Mouse (Mus musculus): ENCODE data around the gene Rtn1. TPM values are rescaled to one million over a fixed set of nuclear protein-coding genes. Genes with fewer than 3 reads are reported as not detected.

Gene Rtn1
- polyA plus RNA-seq, 1 experiment from 2014 or later = 659 TPM

GRCm38 (mm10) chr12:72179561-72179960 lies 229.3 kb downstream of the Rtn1 start:
- no peak overlapping the region for H3K4me2 ChIP-seq (replicated peaks)
- H3K27ac ChIP-seq (replicated peaks) = no peak overlapping the region
- 77% methylated on average over 4 of the region's 4 CpGs for WGBS
- ATAC-seq (ENCODE audit: low FRiP score, low read depth) = no peak
- no peak overlapping the region for H3K9ac ChIP-seq (replicated peaks)
- no peaks in the 10 kb centered on the region for H3K27me3 ChIP-seq
- H3K9me3 ChIP-seq = no peaks in the 10 kb centered on the region
- H3K4me1 ChIP-seq = no peaks in the 10 kb centered on the region
- H3K4me3 ChIP-seq = no peak overlapping the region
- no peaks in the 10 kb centered on the region for H3K36me3 ChIP-seq

- no peak for ATAC-seq (ENCODE audit: low FRiP score, low read depth)
- Histone ChIP-seq H3K4me1 (no peaks in the 10 kb centered on the region), H3K4me3 (no peak overlapping the region), H3K27ac (replicated peaks) (no peak overlapping the region), H3K4me2 (replicated peaks) (no peak overlapping the region), H3K36me3 (no peaks in the 10 kb centered on the region), H3K9me3 (no peaks in the 10 kb centered on the region), H3K9ac (replicated peaks) (no peak overlapping the region), H3K27me3 (no peaks in the 10 kb centered on the region)
- WGBS = 92% methylated on average over 3 of the region's 3 CpGs
Measured at GRCm38 (mm10) chr12:72178322-72178721, 230.5 kb downstream of the Rtn1 start.

Other genes with a start within 250 kb of the Rtn1 start
- gene Ccdc175, start 224.0 kb downstream of the Rtn1 start, polyA plus RNA-seq (2016; fragmentation: Nextera tagmentation; extraction: Ambion mirVana) = 0.12 TPM in 1 of 2 replicates, not detected in the other
- gene Lrrc9, start 32.8 kb upstream of the Rtn1 start, polyA plus RNA-seq (2016; fragmentation: Nextera tagmentation; extraction: Ambion mirVana) = 2.9 and 3.1 TPM in 2 replicates
- 17.6 and 18.6 TPM in 2 replicates for gene Pcnx4, start 127.3 kb upstream of the Rtn1 start, polyA plus RNA-seq (2016; fragmentation: Nextera tagmentation; extraction: Ambion mirVana)
- gene Gm4756, start 240.6 kb upstream of the Rtn1 start, polyA plus RNA-seq (2016; fragmentation: Nextera tagmentation; extraction: Ambion mirVana) = not detected in 2 replicates

Data from midbrain, embryonic 12.5 days (tissue).